Mouse (Mus musculus): Measurements from ENCODE around the gene Dcaf12. TPM values are rescaled to one million over a fixed set of nuclear protein-coding genes. Genes with fewer than 3 reads are reported as not detected.

Dcaf12 gene
- polyA plus RNA-seq, 1 experiment from 2014 or later, result 87.8 TPM

DNA sequence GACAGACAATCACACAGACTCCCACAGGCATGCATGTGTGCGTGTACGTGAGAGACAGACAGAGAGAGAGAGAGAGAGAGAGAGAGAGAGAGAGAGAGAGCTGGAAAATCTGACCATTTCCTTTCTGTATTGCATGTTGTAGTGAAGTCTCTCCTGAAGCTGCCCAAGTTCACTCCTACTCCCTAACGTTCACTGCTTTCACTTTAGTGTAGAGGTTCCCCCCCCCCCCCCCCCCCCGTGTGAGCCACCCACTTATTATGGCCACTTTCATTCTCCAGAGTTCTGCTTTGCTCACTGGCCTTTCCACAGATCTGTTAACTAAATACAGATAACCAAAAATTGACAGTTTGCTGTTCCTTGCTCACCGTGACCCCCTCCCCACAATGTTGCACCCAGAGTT, 33.1 kb upstream of the Dcaf12 start:
- peak overlapping the region; percentile 54 for H3K9ac ChIP-seq (ENCODE audit: low read depth, low read length)
- ATAC-seq (ENCODE audit: low read depth), result no peak

DNA sequence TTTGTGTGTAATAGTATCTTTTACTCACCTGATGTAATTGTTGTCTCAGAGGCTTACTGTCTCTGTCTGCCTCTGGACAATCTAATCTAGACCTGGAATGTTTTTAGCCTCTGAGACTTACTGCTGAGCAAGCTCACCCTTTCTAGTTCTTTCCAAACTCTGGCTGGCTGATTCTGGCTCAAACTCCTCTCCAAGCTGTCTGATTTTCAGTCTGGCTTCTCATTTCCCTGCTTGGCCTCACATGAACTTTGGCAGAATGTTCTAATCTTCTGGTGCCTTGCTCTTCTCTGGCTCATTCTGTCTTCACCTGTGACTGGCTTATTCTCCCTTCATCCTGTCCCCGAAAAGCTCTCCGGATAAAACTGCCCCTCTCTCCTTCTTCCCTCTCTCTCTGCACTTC, 31.3 kb upstream of the Dcaf12 start:
- ATAC-seq (ENCODE audit: low read depth), result no peak
- Histone ChIP-seq H3K4me3 (ENCODE audit: low read depth, low read length) (no peak overlapping the region), H3K27me3 (ENCODE audit: control insufficient read depth, insufficient read depth, low read depth, low read length) (no peaks in the 10 kb centered on the region), H3K9ac (ENCODE audit: low read depth, low read length) (no peak overlapping the region), H3K9me3 (replicated peaks; ENCODE audit: control insufficient read depth, low read length) (no peaks in the 10 kb centered on the region), H3K4me1 (ENCODE audit: control insufficient read depth, low read depth, low read length) (peaks cover 13% of the 10 kb centered on the region), H3K36me3 (ENCODE audit: control insufficient read depth, insufficient read depth) (no peaks in the 10 kb centered on the region), H3K4me2 (ENCODE audit: low read depth, low read length) (no peak overlapping the region), H3K27ac (ENCODE audit: low read length) (no peak overlapping the region)
- 58% methylated on average over 2 of the region's 2 CpGs for WGBS (ENCODE audit: insufficient replicate concordance)

More for the DNA sequence above, 33.1 kb upstream of the Dcaf12 start:
- H3K4me2 ChIP-seq (ENCODE audit: low read depth, low read length), result peak overlapping the region; percentile 68
- H3K4me1 ChIP-seq (ENCODE audit: control insufficient read depth, low read depth, low read length), result peaks cover 17% of the 10 kb centered on the region
- H3K9me3 ChIP-seq (replicated peaks; ENCODE audit: control insufficient read depth, low read length), result no peaks in the 10 kb centered on the region
- H3K27me3 ChIP-seq (ENCODE audit: control insufficient read depth, insufficient read depth, low read depth, low read length), result no peaks in the 10 kb centered on the region
- no peaks in the 10 kb centered on the region for H3K36me3 ChIP-seq (ENCODE audit: control insufficient read depth, insufficient read depth)
- H3K27ac ChIP-seq (ENCODE audit: low read length), result peak overlapping the region; percentile 74
- H3K4me3 ChIP-seq (ENCODE audit: low read depth, low read length), result peak overlapping the region; percentile 80
- 37% methylated on average over 4 of the region's 5 CpGs for WGBS (ENCODE audit: insufficient replicate concordance)

DNA sequence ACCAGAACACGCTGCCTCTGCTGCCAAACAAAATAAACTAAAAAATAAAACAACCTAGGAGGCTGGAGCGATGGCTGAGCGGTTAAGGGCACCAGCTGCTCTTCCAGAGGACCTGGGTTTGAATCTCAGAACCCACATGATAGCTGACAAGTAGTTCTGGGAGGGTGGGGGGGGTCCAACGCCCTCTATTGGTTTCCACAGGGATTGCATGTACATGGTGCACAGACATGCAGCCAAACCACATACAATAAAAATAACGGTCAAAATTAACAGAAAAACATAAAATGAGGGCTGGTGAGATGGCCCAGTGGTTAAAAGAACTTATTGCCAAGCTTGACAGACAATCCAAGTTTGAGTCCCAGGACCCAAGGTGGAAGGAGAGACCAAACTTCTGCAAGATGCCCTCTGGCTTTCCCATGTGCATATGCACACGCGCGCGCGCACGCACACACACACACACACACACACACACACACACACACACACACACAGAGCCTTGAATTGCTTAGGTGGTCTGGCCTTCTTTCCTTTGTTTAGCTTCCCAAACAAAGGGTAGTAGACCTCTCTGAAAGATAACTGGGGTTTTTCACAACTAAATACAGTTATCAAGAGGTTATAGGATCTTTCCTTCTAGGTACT, 26.3 kb upstream of the Dcaf12 start:
- Histone ChIP-seq H3K9ac (ENCODE audit: low read depth, low read length) (no peak overlapping the region), H3K4me3 (ENCODE audit: low read depth, low read length) (no peak overlapping the region), H3K4me1 (ENCODE audit: control insufficient read depth, low read depth, low read length) (peaks cover 7% of the 10 kb centered on the region), H3K9me3 (replicated peaks; ENCODE audit: control insufficient read depth, low read length) (no peaks in the 10 kb centered on the region), H3K4me2 (ENCODE audit: low read depth, low read length) (no peak overlapping the region), H3K36me3 (ENCODE audit: control insufficient read depth, insufficient read depth) (no peaks in the 10 kb centered on the region), H3K27me3 (ENCODE audit: control insufficient read depth, insufficient read depth, low read depth, low read length) (no peaks in the 10 kb centered on the region), H3K27ac (ENCODE audit: low read length) (no peak overlapping the region)
- 84% methylated on average over 11 of the region's 11 CpGs for WGBS (ENCODE audit: insufficient replicate concordance)
- no peak for ATAC-seq (ENCODE audit: low read depth)

DNA sequence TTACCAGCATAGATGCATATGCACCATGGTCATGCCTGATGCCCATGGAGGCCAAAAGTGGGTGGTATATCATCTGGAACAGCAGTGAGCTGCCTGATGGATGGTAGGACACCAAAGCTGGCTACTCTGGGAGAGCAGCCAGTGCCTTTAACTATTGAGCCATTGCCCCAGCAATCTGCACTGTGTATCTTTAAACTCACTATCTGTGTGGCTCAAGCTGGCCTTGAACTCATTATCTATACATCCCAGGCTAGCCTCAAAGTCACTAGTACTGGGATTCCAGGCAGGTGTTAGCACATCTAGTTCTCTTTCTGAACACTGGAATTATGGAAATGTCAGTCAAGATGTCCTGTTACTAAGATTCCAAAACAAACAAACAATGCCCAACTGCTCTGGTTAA, 21.9 kb upstream of the Dcaf12 start:
- H3K36me3 ChIP-seq (ENCODE audit: control insufficient read depth, insufficient read depth), result no peaks in the 10 kb centered on the region
- peak overlapping the region; percentile 51 for H3K27ac ChIP-seq (ENCODE audit: low read length)
- peak; percentile 86 for ATAC-seq (ENCODE audit: low read depth)
- H3K27me3 ChIP-seq (ENCODE audit: control insufficient read depth, insufficient read depth, low read depth, low read length), result no peaks in the 10 kb centered on the region; the same call in 1 of the 2 replicates
- no peak overlapping the region for H3K4me3 ChIP-seq (ENCODE audit: low read depth, low read length)
- no peak overlapping the region for H3K4me2 ChIP-seq (ENCODE audit: low read depth, low read length)
- no peak overlapping the region for H3K9ac ChIP-seq (ENCODE audit: low read depth, low read length)
- no peaks in the 10 kb centered on the region for H3K9me3 ChIP-seq (replicated peaks; ENCODE audit: control insufficient read depth, low read length)
- H3K4me1 ChIP-seq (ENCODE audit: control insufficient read depth, low read depth, low read length), result peaks cover 25% of the 10 kb centered on the region

DNA sequence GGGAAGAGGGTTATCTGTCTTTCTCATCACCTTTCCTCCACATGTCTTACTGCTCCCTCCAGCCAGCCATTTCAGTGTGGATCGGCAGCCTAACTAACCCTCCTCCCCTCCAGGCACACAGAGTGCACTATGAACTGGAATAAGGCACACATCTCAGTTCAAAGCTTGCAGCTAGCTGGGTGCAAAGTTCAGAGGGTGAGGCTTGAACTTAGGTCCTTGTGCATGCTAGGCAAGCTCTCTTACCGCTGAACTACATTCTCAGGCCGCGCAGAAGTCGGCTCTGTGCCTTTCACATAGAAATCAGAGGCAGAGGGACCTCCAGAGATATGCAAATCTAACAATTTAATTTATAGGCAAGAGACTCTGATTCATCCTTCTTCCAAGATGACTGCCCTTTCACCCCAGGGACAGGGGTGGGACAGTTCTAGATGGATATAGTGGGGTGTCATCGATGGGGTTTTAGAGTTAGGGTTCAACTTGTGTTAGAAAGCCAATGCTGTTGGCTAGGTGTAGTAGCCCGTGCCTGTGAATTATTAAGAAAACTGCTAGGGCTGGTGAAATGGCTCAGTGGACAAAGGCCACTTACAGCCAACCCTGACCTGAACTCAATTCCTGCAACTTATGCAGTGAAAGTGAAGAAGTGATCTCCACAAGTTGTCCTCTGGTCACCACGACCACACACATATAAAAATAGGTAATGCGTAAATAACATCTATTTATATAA, 17.2 kb upstream of the Dcaf12 start:
- ATAC-seq (ENCODE audit: low read depth), result peak; percentile 43
- Histone ChIP-seq H3K9ac (ENCODE audit: low read depth, low read length) (peak overlapping the region; percentile 39), H3K27me3 (ENCODE audit: control insufficient read depth, insufficient read depth, low read depth, low read length) (no peaks in the 10 kb centered on the region; the same call in 1 of the 2 replicates), H3K27ac (ENCODE audit: low read length) (peak overlapping the region; percentile 96), H3K36me3 (ENCODE audit: control insufficient read depth, insufficient read depth) (no peaks in the 10 kb centered on the region), H3K4me1 (ENCODE audit: control insufficient read depth, low read depth, low read length) (peaks cover 47% of the 10 kb centered on the region), H3K9me3 (replicated peaks; ENCODE audit: control insufficient read depth, low read length) (no peaks in the 10 kb centered on the region), H3K4me2 (ENCODE audit: low read depth, low read length) (peak overlapping the region; percentile 51), H3K4me3 (ENCODE audit: low read depth, low read length) (0 out of 2 replicates have a peak overlapping the region, but pooled peaks have one; percentile 12)
- WGBS (ENCODE audit: insufficient replicate concordance), result 77% methylated on average over 9 of the region's 9 CpGs

DNA sequence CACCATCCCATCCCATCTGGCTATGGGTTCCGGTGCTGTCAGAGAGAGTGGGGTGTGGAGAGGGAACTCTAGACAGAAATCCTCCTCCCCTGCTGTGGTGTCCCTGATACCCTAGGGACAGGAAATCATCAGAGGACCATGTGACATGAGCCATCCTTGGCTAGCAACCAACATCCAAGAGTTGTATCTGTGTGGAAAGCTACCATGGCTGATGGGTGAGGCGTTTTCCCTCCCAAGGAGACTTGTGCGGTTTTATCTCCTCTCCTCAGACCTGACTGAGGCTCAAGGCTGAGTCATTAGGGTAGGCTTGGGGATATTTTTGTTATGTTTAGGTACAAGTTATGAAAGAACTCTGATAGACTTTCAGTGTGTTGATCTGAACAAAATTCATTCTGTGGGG, 16.4 kb upstream of the Dcaf12 start:
- ATAC-seq (ENCODE audit: low read depth), result peak; percentile 95
- Histone ChIP-seq H3K4me3 (ENCODE audit: low read depth, low read length) (peak overlapping the region; percentile 21; the same call in 1 of the 2 replicates), H3K36me3 (ENCODE audit: control insufficient read depth, insufficient read depth) (no peaks in the 10 kb centered on the region), H3K9ac (ENCODE audit: low read depth, low read length) (peak overlapping the region; percentile 58), H3K4me2 (ENCODE audit: low read depth, low read length) (peak overlapping the region; percentile 51), H3K4me1 (ENCODE audit: control insufficient read depth, low read depth, low read length) (peaks cover 40% of the 10 kb centered on the region), H3K27ac (ENCODE audit: low read length) (peak overlapping the region; percentile 96), H3K9me3 (replicated peaks; ENCODE audit: control insufficient read depth, low read length) (no peaks in the 10 kb centered on the region), H3K27me3 (ENCODE audit: control insufficient read depth, insufficient read depth, low read depth, low read length) (no peaks in the 10 kb centered on the region; the same call in 1 of the 2 replicates)
- WGBS (ENCODE audit: insufficient replicate concordance), result 31% methylated on average over 3 of the region's 3 CpGs

DNA sequence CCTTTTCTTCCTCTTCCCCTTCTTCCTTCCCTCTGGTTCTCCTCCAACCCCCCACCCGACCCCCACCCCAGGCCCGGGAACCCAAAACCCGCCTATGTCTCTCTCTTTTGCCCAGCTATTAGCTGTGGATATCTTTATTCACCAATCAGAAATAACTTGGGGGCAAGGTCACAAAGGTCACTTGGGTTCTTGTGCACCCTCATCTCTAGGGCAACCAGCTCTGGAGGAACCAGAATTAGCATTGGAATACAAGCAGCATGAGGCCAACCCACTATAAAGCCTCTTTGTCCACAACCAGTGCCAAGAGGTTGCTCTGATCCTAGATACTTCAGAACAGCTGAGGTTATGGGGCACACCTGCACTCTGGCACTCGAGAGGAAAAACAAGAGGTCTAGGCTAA, 14.8 kb upstream of the Dcaf12 start:
- 48% methylated on average over 4 of the region's 4 CpGs for WGBS (ENCODE audit: insufficient replicate concordance)

DNA sequence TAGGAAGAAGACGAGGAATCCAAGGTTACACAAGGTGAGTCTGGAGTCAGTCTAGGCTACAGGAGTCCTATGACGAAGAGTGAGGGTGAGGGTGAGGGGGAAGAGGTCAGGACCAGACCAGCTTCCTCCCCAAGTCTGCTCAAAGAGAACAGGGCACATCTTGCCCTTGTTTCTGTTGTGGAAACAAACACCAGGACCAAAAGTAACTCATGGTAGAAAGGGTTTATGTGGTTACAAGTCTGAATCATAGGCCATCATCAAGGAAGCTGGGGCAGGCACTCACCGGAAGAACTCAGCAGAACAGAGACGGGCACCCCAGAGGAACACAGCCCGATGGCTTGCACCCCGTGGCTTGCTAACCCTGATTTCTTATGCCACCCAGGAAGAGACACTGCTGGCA, 12.2 kb upstream of the Dcaf12 start:
- ATAC-seq (ENCODE audit: low read depth), result no peak
- Histone ChIP-seq H3K4me3 (ENCODE audit: low read depth, low read length) (no peak overlapping the region), H3K9me3 (replicated peaks; ENCODE audit: control insufficient read depth, low read length) (no peaks in the 10 kb centered on the region), H3K4me1 (ENCODE audit: control insufficient read depth, low read depth, low read length) (peaks cover 26% of the 10 kb centered on the region), H3K9ac (ENCODE audit: low read depth, low read length) (no peak overlapping the region), H3K36me3 (ENCODE audit: control insufficient read depth, insufficient read depth) (no peaks in the 10 kb centered on the region), H3K4me2 (ENCODE audit: low read depth, low read length) (no peak overlapping the region), H3K27ac (ENCODE audit: low read length) (no peak overlapping the region), H3K27me3 (ENCODE audit: control insufficient read depth, insufficient read depth, low read depth, low read length) (no peaks in the 10 kb centered on the region)
- WGBS (ENCODE audit: insufficient replicate concordance), result 72% methylated on average over 6 of the region's 6 CpGs

More for the DNA sequence above, 14.8 kb upstream of the Dcaf12 start:
- Histone ChIP-seq H3K4me1 (ENCODE audit: control insufficient read depth, low read depth, low read length) (peaks cover 32% of the 10 kb centered on the region), H3K4me3 (ENCODE audit: low read depth, low read length) (no peak overlapping the region), H3K9me3 (replicated peaks; ENCODE audit: control insufficient read depth, low read length) (no peaks in the 10 kb centered on the region), H3K27me3 (ENCODE audit: control insufficient read depth, insufficient read depth, low read depth, low read length) (no peaks in the 10 kb centered on the region), H3K27ac (ENCODE audit: low read length) (no peak overlapping the region; the same call in 1 of the 2 replicates), H3K36me3 (ENCODE audit: control insufficient read depth, insufficient read depth) (no peaks in the 10 kb centered on the region), H3K4me2 (ENCODE audit: low read depth, low read length) (no peak overlapping the region), H3K9ac (ENCODE audit: low read depth, low read length) (no peak overlapping the region)
- no peak for ATAC-seq (ENCODE audit: low read depth)

DNA sequence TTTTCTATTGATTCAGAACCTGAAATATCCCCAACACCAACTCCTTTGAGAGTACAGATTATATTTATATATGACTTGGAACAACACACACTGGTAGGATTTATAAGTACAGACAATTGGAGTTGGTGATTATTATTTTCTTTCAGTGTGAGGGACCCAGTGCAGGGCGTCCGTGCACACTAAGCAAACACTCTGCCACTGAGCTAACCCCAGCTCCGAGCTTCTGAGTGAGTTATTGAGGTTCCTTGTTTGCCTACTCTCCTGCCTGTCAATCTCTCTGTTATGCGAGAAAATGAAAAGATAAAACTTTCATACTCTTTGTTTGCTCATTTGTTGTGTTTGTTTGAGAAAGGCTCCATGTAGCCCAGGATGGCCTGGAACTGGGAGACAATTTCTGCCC, 6.3 kb upstream of the Dcaf12 start:
- no peak for ATAC-seq (ENCODE audit: low read depth)
- H3K4me1 ChIP-seq (ENCODE audit: control insufficient read depth, low read depth, low read length), result no peaks in the 10 kb centered on the region; the same call in 1 of the 2 replicates
- no peak overlapping the region for H3K9ac ChIP-seq (ENCODE audit: low read depth, low read length)
- no peak overlapping the region for H3K4me2 ChIP-seq (ENCODE audit: low read depth, low read length)
- WGBS (ENCODE audit: insufficient replicate concordance), result 43% methylated on average over 4 of the region's 4 CpGs
- no peaks in the 10 kb centered on the region for H3K27me3 ChIP-seq (ENCODE audit: control insufficient read depth, insufficient read depth, low read depth, low read length)
- H3K27ac ChIP-seq (ENCODE audit: low read length), result no peak overlapping the region
- H3K9me3 ChIP-seq (replicated peaks; ENCODE audit: control insufficient read depth, low read length), result no peaks in the 10 kb centered on the region
- no peaks in the 10 kb centered on the region for H3K36me3 ChIP-seq (ENCODE audit: control insufficient read depth, insufficient read depth)
- no peak overlapping the region for H3K4me3 ChIP-seq (ENCODE audit: low read depth, low read length)
